Mouse (Mus musculus) lung, postnatal 36 days (tissue): ENCODE measurements at regions not wholly inside any gene's neighbourhood (a gene's known extent, or its start where the extent isn't known, plus 50 kb on each side); places are given as distances from the start of the nearest gene placed in this dataset.
A peak's percentile ranks its signal among the peaks of the same experiment; 100 is the strongest.

Experiments used
- DNase-seq: peaks from one replicate; pipeline ENCODE4 v3.0.0; 2022; ENCODE audit warnings: mixed read lengths

GRCm38 (mm10) chr1:57188796-57189319, 188.6 kb upstream of the 1700066M21Rik start:
- DNase-seq, result no peak

GRCm38 (mm10) chr1:57201274-57201673, 176.1 kb upstream of the 1700066M21Rik start:
- DNase-seq, result no peak

GRCm38 (mm10) chr1:57204331-57204730, 173.1 kb upstream of the 1700066M21Rik start:
- no peak for DNase-seq

GRCm38 (mm10) chr1:57205198-57205987, 172.0 kb upstream of the 1700066M21Rik start:
- DNase-seq, result peak; percentile 65

GRCm38 (mm10) chr1:57206496-57206895, 170.9 kb upstream of the 1700066M21Rik start:
- DNase-seq, result no peak

- DNase-seq, result no peak
Measured at GRCm38 (mm10) chr1:57206944-57207343, 170.5 kb upstream of the 1700066M21Rik start.

GRCm38 (mm10) chr1:57208415-57208814, 169.0 kb upstream of the 1700066M21Rik start:
- DNase-seq, result no peak

- no peak for DNase-seq
Measured at GRCm38 (mm10) chr1:57209281-57209680, 168.1 kb upstream of the 1700066M21Rik start.

GRCm38 (mm10) chr1:57211046-57211445, 166.4 kb upstream of the 1700066M21Rik start:
- DNase-seq, result no peak

- DNase-seq, result no peak
Measured at GRCm38 (mm10) chr1:57213428-57213874, 164.0 kb upstream of the 1700066M21Rik start.

- no peak for DNase-seq
Measured at GRCm38 (mm10) chr1:57214266-57214665, 163.2 kb upstream of the 1700066M21Rik start.

GRCm38 (mm10) chr1:57217656-57218055, 159.8 kb upstream of the 1700066M21Rik start:
- no peak for DNase-seq

- DNase-seq, result no peak
Measured at GRCm38 (mm10) chr1:57218127-57218526, 159.3 kb upstream of the 1700066M21Rik start.

GRCm38 (mm10) chr1:57218616-57219015, 158.8 kb upstream of the 1700066M21Rik start:
- DNase-seq, result no peak

- DNase-seq, result no peak
Measured at GRCm38 (mm10) chr1:57224425-57225104, 152.9 kb upstream of the 1700066M21Rik start.

GRCm38 (mm10) chr1:57243607-57244408, 133.6 kb upstream of the 1700066M21Rik start:
- no peak for DNase-seq

GRCm38 (mm10) chr1:57259626-57260025, 117.8 kb upstream of the 1700066M21Rik start:
- no peak for DNase-seq

- DNase-seq, result no peak
Measured at GRCm38 (mm10) chr1:57265012-57265760, 112.2 kb upstream of the 1700066M21Rik start.

- no peak for DNase-seq
Measured at GRCm38 (mm10) chr1:57266695-57267094, 110.7 kb upstream of the 1700066M21Rik start.

GRCm38 (mm10) chr1:57267851-57268250, 109.6 kb upstream of the 1700066M21Rik start:
- no peak for DNase-seq

GRCm38 (mm10) chr1:57269679-57270354, 107.6 kb upstream of the 1700066M21Rik start:
- DNase-seq, result peak; percentile 54

GRCm38 (mm10) chr1:57272593-57272992, 104.8 kb upstream of the 1700066M21Rik start:
- DNase-seq, result no peak
